Mouse (Mus musculus) monocyte, adult 5-6 weeks (primary cell): ENCODE results near the gene Gli3. TPM values are rescaled to one million over a fixed set of nuclear protein-coding genes. Genes with fewer than 3 reads are reported as not detected.

ENCODE experiments used
- ATAC-seq: fragments of 153-309, 156-312 bp; replicated peaks from 2 replicates; pipeline ENCODE4 v1.8.0; 2017; ENCODE audit warnings: mild to moderate bottlenecking; ENCODE audit not compliant: low TSS enrichment, insufficient number of reproducible peaks, severe bottlenecking, poor library complexity, low FRiP score
- total RNA-seq: library from RNA; stranded (forward); fragments of 200-1000, 200-491, 200-594 nt; gene quantifications from 3 replicates; pipeline ENCODE4 v1.2.3, GENCODE M21; 2017

The Gli3 gene
- total RNA-seq, 1 experiment from 2014 or later: not detected

GRCm38 (mm10) chr13:15688826-15689501 is 225.9 kb downstream of the Gli3 start:
- ATAC-seq: no peak

DNA sequence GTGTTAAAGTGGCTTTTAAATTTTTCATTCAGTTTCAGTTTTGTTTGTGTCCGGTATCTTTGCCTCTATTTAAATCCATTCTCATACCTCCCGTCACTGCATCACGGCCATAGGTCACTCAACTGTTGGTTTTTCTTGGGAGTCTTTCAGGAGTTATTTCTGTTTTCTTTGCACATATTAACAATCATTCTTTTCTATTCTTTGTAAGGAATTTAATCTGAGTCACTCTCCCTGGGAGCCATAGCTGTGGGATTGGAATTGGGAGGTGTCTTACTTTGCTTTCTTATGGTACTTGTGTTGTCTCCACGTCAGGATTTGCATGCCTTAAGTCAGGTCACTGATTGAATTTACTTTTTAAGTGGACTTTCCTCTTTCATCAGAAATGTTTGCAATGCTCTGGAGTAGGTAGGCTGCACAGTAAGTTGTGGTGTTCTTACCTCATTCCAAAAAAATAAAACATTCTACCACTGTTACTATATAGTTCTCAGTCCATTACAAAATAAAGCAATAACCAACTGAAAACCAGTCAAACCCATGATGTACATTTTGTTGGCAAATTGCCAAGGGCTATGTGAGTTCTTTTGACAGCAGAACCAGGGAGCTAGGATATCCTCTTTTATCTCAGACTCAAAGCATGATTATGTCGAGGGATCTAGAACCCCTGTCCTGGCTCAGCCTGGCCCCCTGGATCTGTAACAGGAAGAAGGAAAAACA is 228.9 kb downstream of the Gli3 start:
- no peak for ATAC-seq

- no peak for ATAC-seq
These were observed 229.4 kb downstream of the Gli3 start for GRCm38 (mm10) chr13:15692465-15692809.

DNA sequence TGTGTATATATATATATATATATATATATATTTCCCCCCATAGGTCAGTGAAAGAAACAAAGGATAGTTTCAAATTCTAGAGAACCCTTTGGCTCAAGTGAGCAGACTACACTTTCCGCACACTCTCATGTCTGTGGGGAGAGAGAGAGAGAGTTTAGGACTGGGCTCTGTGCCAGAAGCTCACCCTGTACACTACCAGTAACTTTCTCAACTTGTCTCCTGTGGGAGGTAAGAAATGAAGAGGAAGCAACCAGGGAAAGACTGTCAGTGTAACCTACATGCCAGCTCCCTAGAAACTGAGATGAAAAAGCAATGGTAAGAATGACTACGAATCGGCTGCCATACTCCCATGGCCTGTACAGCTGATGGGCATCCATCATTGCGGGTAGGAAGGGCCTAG is 235.2 kb downstream of the Gli3 start:
- no peak for ATAC-seq

DNA sequence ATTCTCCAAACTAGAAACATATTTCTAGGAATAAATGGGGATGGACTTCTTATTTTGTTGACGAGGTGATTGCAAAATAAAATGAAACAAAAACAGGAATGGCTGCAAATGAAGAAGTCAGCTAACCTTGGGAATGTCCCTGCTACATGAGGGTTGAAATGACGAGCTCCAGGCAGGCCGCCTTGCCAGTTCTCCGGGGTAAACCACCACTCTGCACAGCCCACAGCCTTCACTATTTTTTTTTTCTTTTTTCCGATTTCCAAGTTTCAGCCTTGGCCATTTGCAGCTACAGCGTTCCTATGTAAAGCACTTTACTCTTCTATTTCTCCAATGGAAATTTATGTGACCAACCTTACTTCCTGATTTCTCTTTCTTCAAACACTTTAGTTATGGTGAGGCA is 236.1 kb downstream of the Gli3 start:
- no peak for ATAC-seq

DNA sequence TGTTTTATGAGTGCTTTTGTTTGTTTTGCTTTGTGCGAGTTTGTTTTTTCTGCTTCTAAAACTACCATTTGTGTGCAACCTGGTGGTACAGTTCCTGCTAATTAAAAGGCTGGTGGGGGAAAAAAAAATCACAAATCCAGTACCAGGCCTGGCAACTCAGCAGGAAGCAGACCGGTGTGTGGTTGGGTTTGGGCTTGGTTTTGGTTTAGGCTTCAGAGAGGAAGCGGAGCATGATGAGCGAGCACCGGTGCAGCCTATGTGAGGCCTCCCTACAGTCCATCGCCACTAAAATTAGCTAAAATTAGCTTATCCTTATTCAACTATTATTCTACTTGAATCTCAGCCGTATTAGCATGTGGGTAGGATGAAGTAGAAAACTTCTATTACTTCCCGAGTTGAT is 241.6 kb downstream of the Gli3 start:
- ATAC-seq: no peak

GRCm38 (mm10) chr13:15707481-15707881 is 244.4 kb downstream of the Gli3 start:
- ATAC-seq: no peak

DNA sequence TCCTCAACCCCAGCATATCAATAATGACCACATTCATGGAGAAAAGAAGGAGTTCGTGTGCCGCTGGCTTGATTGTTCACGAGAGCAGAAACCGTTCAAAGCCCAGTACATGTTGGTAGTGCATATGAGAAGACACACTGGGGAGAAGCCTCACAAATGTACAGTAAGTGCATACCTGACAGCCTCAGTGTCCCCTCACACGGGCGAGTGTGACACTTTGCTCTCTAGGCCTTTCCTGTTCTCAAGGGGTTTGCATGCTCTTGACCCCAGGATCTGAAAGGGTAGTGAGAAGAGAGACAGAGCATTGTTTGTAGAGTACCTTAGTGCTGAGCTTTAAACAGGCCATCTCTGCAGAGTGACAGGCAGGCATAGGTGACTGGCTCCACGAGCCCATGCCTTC is 250.5 kb downstream of the Gli3 start:
- no peak for ATAC-seq

- no peak for ATAC-seq
These were observed 251.3 kb downstream of the Gli3 start for GRCm38 (mm10) chr13:15714331-15714725.

DNA sequence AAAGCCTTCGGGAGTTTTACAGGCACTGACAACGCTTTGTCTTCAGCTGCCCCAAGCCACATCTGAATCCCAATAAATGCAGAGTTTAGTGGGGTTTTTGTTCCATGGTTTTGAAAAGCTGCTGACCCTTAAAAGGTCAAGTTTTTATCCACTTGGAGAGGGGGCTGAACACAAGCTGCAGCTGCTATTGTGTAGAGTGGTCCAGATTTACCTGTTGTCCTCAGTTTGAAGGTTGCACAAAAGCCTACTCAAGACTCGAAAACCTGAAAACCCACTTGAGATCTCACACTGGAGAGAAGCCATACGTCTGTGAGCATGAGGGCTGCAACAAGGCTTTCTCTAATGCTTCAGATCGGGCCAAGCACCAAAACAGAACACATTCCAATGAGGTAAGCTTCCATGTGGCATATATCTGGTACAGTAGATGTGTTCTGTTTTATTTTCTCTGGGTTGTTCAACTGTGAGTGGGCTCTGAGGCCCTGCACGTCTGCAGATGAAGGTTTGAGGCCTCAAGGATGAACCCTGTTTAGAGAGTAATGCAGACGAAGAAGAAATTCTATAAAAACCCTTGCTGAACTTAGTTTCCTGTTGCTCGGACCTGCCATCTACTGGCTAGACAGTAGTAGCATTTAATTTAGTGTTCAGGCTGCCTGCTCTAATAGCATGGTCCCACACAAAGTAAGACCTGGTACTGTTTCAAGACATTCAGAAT is 251.8 kb downstream of the Gli3 start:
- ATAC-seq: no peak

DNA sequence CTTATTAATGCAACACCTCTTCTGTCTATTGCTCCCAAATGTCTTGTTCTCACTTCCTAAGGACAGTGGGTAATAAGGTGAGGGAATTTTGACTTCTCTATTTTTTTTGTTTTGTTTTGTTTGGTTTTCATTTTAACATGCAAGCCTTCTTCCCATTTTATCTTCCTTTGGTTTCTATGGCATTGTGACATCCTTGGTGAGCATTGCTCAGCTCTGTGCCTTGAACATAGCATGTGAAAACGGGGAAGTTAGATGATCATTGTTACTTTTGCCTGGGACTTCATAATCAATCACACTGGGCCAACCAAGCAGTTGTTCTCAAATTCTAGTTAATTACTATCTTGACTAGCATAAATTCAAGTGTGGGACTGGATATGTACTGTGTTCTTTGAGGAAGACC is 258.4 kb downstream of the Gli3 start:
- ATAC-seq: no peak

DNA sequence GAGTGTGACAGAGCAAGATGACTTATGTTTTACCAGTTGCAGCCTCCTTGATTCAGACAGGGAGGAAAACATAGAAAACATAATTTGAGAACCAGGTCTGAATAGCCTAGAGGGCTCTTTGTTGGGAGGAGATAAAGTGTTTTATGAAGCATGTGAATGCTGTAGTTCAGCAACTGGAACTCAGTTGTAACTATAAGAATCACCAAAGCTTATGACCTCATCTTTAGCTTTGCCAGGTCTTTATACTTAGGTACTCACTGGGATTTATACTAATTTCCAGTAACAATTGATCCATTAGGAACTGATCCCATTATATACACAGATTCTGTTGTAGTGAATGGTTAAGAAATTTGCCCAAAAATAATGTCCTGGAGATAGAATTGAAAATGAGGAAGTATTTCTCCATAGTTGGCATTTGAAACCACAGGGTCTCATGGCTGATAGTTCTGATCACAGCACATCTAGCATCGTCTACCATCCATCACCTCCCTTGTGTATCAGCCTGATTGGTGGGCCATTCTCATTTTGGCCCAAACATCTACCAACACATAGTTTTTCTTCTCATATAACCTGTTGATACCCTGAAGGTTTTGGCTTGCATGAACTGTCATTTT is 259.8 kb downstream of the Gli3 start:
- ATAC-seq: no peak

- ATAC-seq: 0 out of 2 replicates have a peak, but pooled peaks have one; percentile 13
These were observed 261.7 kb downstream of the Gli3 start for GRCm38 (mm10) chr13:15724723-15725122.

- no peak for ATAC-seq
These were observed 278.7 kb downstream of the Gli3 start for GRCm38 (mm10) chr13:15741771-15742170.

DNA sequence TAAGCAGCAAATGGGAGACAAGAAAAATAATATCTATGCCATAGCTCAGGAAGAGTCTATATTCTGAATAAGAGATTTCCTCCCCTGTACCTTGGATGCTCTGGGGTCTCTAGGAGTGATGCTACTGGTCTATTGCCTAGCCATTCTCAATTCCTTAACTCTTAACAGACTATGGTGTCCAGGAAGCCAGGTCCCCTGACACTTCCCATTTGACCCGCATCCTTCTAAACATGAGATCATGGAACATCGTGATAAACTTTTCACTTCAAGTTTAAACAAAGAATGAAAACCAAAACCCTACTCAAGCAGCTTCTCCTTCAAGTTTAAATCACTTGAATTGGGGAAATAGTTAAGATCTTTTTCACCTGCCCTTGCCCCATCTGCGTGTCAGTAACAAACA is 279.3 kb downstream of the Gli3 start:
- ATAC-seq: no peak

- no peak for ATAC-seq
These were observed 279.7 kb downstream of the Gli3 start for GRCm38 (mm10) chr13:15742777-15743176.

GRCm38 (mm10) chr13:15758835-15759632 is 296.0 kb downstream of the Gli3 start:
- 0 out of 2 replicates have a peak, but pooled peaks have one; percentile 16 for ATAC-seq

GRCm38 (mm10) chr13:15759633-15760441 is 296.8 kb downstream of the Gli3 start:
- ATAC-seq: 0 out of 2 replicates have a peak, but pooled peaks have one; percentile 11
